Mouse (Mus musculus) erythroid progenitor cell, adult 5-6 weeks (primary cell): Measurements from ENCODE around the gene Incenp. TPM values are rescaled to one million over a fixed set of nuclear protein-coding genes. Genes with fewer than 3 reads are reported as not detected.

ENCODE experiments used
- ATAC-seq: replicated peaks from 2 replicates; pipeline ENCODE4 v1.8.0; 2016; ENCODE audit warnings: moderate number of reproducible peaks, mild to moderate bottlenecking, moderate TSS enrichment, inconsistent platforms; ENCODE audit not compliant: poor library complexity, low FRiP score, severe bottlenecking
- total RNA-seq, 2 experiments: library from RNA; stranded (forward) in 1 of 2; stranded (reverse) in 1 of 2; fragments of 150-400 nt in 1 of 2; fragments of 186-747, 209-891 nt in 1 of 2; gene quantifications; 2 replicates each; pipeline versions ENCODE4 v1.2.3 to v1.2.4; 2015 to 2017; ENCODE audit warnings: low replicate concordance in 2 of 2

The Incenp gene
- total RNA-seq (2015; ENCODE audit: low replicate concordance) (859 and 885 TPM in 2 replicates), total RNA-seq (2017; ENCODE audit: low replicate concordance) (748 and 1,226 TPM in 2 replicates)

GRCm38 (mm10) chr19:9899072-9899779 is at the start of gene Incenp:
Gene Incenp, minus strand, starts transcription at chr19:9899551.
- ATAC-seq: peak; percentile 97

GRCm38 (mm10) chr19:9946986-9947385 is 47.6 kb upstream of the Incenp start:
- no peak for ATAC-seq

GRCm38 (mm10) chr19:9945800-9946564 is 46.6 kb upstream of the Incenp start:
- no peak for ATAC-seq

- no peak for ATAC-seq
These were observed 43.5 kb upstream of the Incenp start for GRCm38 (mm10) chr19:9942539-9943533.

GRCm38 (mm10) chr19:9941809-9942208 is 42.5 kb upstream of the Incenp start:
- ATAC-seq: no peak

- ATAC-seq: no peak
These were observed 41.6 kb upstream of the Incenp start for GRCm38 (mm10) chr19:9940903-9941302.

GRCm38 (mm10) chr19:9939841-9940240 is 40.5 kb upstream of the Incenp start:
- no peak for ATAC-seq

- peak; percentile 79 for ATAC-seq
These were observed 39.5 kb upstream of the Incenp start for GRCm38 (mm10) chr19:9938824-9939303.

- ATAC-seq: no peak
These were observed 38.9 kb upstream of the Incenp start for GRCm38 (mm10) chr19:9938156-9938823.

- ATAC-seq: no peak
These were observed 38.1 kb upstream of the Incenp start for GRCm38 (mm10) chr19:9937428-9937827.

GRCm38 (mm10) chr19:9936579-9936978 is 37.2 kb upstream of the Incenp start:
- no peak for ATAC-seq

GRCm38 (mm10) chr19:9933908-9934307 is 34.6 kb upstream of the Incenp start:
- ATAC-seq: no peak

- ATAC-seq: peak; percentile 34; the same call in 1 of the 2 replicates
These were observed 31.8 kb upstream of the Incenp start for GRCm38 (mm10) chr19:9931167-9931607.

GRCm38 (mm10) chr19:9928089-9928488 is 28.7 kb upstream of the Incenp start:
- ATAC-seq: no peak

GRCm38 (mm10) chr19:9924769-9925272 is 25.5 kb upstream of the Incenp start:
- no peak for ATAC-seq

- no peak for ATAC-seq
These were observed 24.9 kb upstream of the Incenp start for GRCm38 (mm10) chr19:9924034-9924768.

GRCm38 (mm10) chr19:9923048-9923447 is 23.7 kb upstream of the Incenp start:
- ATAC-seq: no peak

- ATAC-seq: no peak
These were observed 22.9 kb upstream of the Incenp start for GRCm38 (mm10) chr19:9922228-9922627.
